Mouse (Mus musculus): ENCODE data around the gene Thada. TPM values are rescaled to one million over a fixed set of nuclear protein-coding genes. Genes with fewer than 3 reads are reported as not detected.
A peak's percentile ranks its signal among the peaks of the same experiment; 100 is the strongest.

Gene Thada
- total and polyA plus RNA-seq, 2 experiments from 2014 or later, result 4.3 to 12.2 TPM

DNA sequence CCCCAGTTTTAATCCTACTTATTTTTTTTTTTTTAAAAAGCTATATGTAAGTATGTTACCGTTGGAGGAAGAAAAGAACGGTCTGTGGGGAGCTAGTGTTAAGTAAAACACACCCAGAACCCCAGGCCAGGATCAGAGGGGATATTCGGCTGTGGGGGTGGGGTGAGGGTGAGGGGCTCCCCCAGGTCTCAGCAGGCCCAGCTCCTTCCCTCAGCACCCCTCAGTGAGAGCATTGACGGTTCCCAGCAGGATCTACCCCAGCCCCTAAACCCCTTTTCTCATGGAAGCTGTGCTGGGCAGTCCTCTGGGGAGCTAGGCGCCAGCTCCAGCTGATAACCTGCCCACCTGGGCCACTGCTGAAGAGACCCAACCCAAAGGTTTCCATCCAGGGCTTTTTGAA lies 316.4 kb downstream of the Thada start:
- H3K36me3 ChIP-seq (ENCODE audit: insufficient read depth, low read length), result no peaks in the 10 kb centered on the region
- H3K4me3 ChIP-seq (ENCODE audit: low read depth, low read length), result no peak overlapping the region
- H3K27ac ChIP-seq (ENCODE audit: low read depth, low read length), result no peak overlapping the region
- H3K27me3 ChIP-seq (ENCODE audit: insufficient read depth, low read length), result 0 out of 2 replicates have a peak, but pooled peaks cover under 1% of the 10 kb centered on the region
- H3K4me1 ChIP-seq (ENCODE audit: insufficient read depth, low read length), result 0 out of 2 replicates have a peak, but pooled peaks cover 3% of the 10 kb centered on the region
- DNase-seq (ENCODE audit: low spot score) (no peak), ATAC-seq (ENCODE audit: low FRiP score) (no peak)
- H3K9me3 ChIP-seq (ENCODE audit: low read length), result no peaks in the 10 kb centered on the region
- 33% methylated on average over 5 of the region's 5 CpGs for WGBS
- H3K4me2 ChIP-seq (ENCODE audit: low read depth, low read length, poor library complexity, severe bottlenecking), result no peak overlapping the region
- no peak overlapping the region for H3K9ac ChIP-seq (replicated peaks; ENCODE audit: low read length, poor library complexity, severe bottlenecking)
- TF ChIP-seq CTCF (IDR thresholded peaks at IDR 0.05), result no peak

- TF ChIP-seq CTCF (IDR thresholded peaks at IDR 0.05), result no peak
- ATAC-seq (ENCODE audit: low FRiP score), result peak; percentile 60
- H3K4me3 ChIP-seq (ENCODE audit: low read depth, low read length), result no peak overlapping the region
- DNase-seq (ENCODE audit: low spot score), result peak; percentile 82
- 0 out of 2 replicates have a peak, but pooled peaks cover 3% of the 10 kb centered on the region for H3K4me1 ChIP-seq (ENCODE audit: insufficient read depth, low read length)
- H3K36me3 ChIP-seq (ENCODE audit: insufficient read depth, low read length), result no peaks in the 10 kb centered on the region
- H3K9ac ChIP-seq (replicated peaks; ENCODE audit: low read length, poor library complexity, severe bottlenecking), result no peak overlapping the region
- H3K9me3 ChIP-seq (ENCODE audit: low read length), result no peaks in the 10 kb centered on the region
- no peak overlapping the region for H3K4me2 ChIP-seq (ENCODE audit: low read depth, low read length, poor library complexity, severe bottlenecking)
- no peaks in the 10 kb centered on the region for H3K27me3 ChIP-seq (ENCODE audit: insufficient read depth, low read length)
- no peak overlapping the region for H3K27ac ChIP-seq (ENCODE audit: low read depth, low read length)
- WGBS, result 38% methylated on average over 11 of the region's 11 CpGs
Observed at GRCm38 (mm10) chr17:84148499-84149484, 317.2 kb downstream of the Thada start.

DNA sequence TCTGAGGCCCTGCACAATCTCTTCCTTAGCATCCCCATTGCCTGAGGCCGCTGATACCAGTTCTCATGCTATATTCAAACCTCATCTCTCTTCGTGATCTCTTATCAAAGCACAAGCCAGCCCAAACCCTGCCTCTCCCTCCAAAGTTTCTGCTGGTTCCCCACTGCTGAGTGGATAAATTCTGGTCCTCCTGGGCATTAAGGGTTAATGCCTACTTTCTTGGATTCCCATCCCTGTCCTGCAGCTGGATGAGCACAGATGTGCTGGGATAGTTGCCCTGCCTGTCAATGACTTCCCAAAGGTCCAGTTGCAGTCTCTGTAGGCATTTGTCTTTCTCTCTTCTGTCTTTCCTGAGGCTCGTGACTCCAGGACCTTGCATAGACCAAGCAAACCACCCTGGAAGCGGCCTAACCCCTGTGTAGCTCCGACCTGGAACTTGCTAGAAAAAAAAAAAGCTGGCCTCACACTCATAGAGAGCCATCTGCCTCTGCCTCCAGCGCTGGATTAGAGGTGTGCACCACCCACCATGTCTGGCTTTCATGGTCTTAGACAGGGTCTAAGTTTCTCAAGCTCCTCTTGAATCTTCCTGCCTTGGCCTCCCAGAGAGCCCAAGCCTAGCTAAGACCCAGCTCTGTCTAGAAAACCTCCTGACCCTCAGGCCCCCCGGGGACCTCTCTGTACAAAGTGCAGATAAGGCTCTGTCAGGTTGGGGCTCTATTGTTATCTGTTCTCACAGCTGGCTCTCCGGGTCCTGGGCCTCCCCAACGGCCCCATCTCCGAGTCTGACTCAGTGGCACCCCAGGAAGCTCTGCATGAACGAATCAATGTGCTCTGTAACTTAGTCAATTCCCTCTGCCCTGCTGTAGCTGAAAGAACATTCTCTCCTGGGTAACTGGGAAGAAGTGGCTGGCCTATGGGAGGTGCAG lies 318.6 kb downstream of the Thada start:
- H3K9me3 ChIP-seq (ENCODE audit: low read length), result no peaks in the 10 kb centered on the region
- ATAC-seq (ENCODE audit: low FRiP score) (no peak), DNase-seq (ENCODE audit: low spot score) (no peak)
- H3K4me1 ChIP-seq (ENCODE audit: insufficient read depth, low read length), result 0 out of 2 replicates have a peak, but pooled peaks cover 3% of the 10 kb centered on the region
- H3K4me2 ChIP-seq (ENCODE audit: low read depth, low read length, poor library complexity, severe bottlenecking), result no peak overlapping the region
- no peak overlapping the region for H3K27ac ChIP-seq (ENCODE audit: low read depth, low read length)
- H3K27me3 ChIP-seq (ENCODE audit: insufficient read depth, low read length), result no peaks in the 10 kb centered on the region
- TF ChIP-seq CTCF (IDR thresholded peaks at IDR 0.05), result no peak
- 58% methylated on average over 11 of the region's 11 CpGs for WGBS
- no peak overlapping the region for H3K9ac ChIP-seq (replicated peaks; ENCODE audit: low read length, poor library complexity, severe bottlenecking)
- H3K36me3 ChIP-seq (ENCODE audit: insufficient read depth, low read length), result no peaks in the 10 kb centered on the region
- no peak overlapping the region for H3K4me3 ChIP-seq (ENCODE audit: low read depth, low read length)

DNA sequence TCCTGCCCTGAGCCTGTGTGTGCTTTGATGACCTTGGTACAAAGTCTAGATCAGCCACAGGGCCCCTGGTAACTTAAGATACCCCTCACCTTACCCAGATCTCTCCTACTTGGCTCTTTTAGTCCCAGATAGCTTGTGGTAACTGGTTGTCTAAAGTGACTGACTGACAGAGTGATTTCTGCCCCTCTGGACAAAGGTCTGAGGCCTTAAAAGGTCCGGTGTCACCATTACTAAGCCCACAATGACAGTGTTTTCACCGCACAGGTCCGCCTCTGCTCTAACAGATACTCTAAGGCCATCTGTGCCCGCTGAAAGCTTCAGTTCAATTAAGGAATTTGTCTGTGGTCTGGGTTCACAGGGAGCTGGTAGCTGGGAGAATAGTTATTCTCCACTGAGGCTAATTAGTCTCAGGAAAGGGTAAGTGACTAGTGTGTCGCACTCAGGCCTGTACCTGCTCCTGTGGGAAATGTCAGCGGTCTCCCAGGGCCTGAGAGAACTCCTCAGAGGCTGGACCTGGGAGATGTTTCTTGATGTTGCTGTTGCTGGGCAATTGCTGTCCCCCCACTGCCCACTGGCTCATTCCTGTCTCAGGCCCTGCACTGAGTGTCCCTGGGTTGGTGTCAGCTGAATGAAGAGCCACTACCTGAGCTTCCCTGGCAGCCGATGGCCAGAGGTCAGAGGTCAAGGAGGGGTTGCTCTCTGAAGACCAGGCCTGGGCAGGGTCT lies 319.4 kb downstream of the Thada start:
- DNase-seq (ENCODE audit: low spot score), result no peak
- Histone ChIP-seq H3K4me3 (ENCODE audit: low read depth, low read length) (no peak overlapping the region), H3K9me3 (ENCODE audit: low read length) (no peaks in the 10 kb centered on the region), H3K27me3 (ENCODE audit: insufficient read depth, low read length) (no peaks in the 10 kb centered on the region), H3K4me1 (ENCODE audit: insufficient read depth, low read length) (0 out of 2 replicates have a peak, but pooled peaks cover 3% of the 10 kb centered on the region), H3K9ac (replicated peaks; ENCODE audit: low read length, poor library complexity, severe bottlenecking) (no peak overlapping the region), H3K27ac (ENCODE audit: low read depth, low read length) (no peak overlapping the region), H3K4me2 (ENCODE audit: low read depth, low read length, poor library complexity, severe bottlenecking) (no peak overlapping the region), H3K36me3 (ENCODE audit: insufficient read depth, low read length) (no peaks in the 10 kb centered on the region)
- TF ChIP-seq CTCF (IDR thresholded peaks at IDR 0.05), result no peak
- WGBS, result 60% methylated on average over 7 of the region's 7 CpGs
- no peak for ATAC-seq (ENCODE audit: low FRiP score)

DNA sequence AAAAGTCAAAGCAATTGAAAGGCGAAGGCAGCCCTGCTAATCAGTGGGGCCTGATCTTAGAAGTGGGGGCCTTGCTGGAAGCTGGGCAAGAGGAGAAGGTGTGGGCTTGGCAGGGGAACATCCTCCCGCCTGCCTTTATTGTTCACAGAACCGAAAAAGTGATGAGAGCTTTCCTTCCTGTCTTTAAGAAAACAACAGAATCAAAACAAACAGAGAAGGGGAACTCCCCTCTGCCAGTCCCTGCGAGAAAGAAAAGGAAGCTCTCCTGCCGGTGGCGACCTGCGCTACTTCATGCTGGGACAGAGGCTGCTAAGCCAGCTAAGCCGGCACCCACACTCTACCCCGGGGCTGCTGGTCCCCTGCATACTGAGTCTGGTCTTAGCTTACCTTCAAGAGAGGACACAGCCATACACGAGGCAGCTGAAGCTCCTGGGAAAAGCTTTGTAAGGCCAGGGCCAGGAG lies 320.1 kb downstream of the Thada start:
- no peak for ATAC-seq (ENCODE audit: low FRiP score)
- WGBS, result 22% methylated on average over 10 of the region's 10 CpGs

More for the DNA sequence above, 320.1 kb downstream of the Thada start:
- H3K4me3 ChIP-seq (ENCODE audit: low read depth, low read length), result no peak overlapping the region
- H3K9ac ChIP-seq (replicated peaks; ENCODE audit: low read length, poor library complexity, severe bottlenecking), result no peak overlapping the region
- no peak overlapping the region for H3K27ac ChIP-seq (ENCODE audit: low read depth, low read length)
- no peak for DNase-seq (ENCODE audit: low spot score)
- no peaks in the 10 kb centered on the region for H3K9me3 ChIP-seq (ENCODE audit: low read length)
- TF ChIP-seq CTCF (IDR thresholded peaks at IDR 0.05), result no peak
- no peaks in the 10 kb centered on the region for H3K27me3 ChIP-seq (ENCODE audit: insufficient read depth, low read length)
- no peaks in the 10 kb centered on the region for H3K36me3 ChIP-seq (ENCODE audit: insufficient read depth, low read length)
- H3K4me2 ChIP-seq (ENCODE audit: low read depth, low read length, poor library complexity, severe bottlenecking), result no peak overlapping the region
- 0 out of 2 replicates have a peak, but pooled peaks cover 3% of the 10 kb centered on the region for H3K4me1 ChIP-seq (ENCODE audit: insufficient read depth, low read length)

Data from midbrain, postnatal 0 days (tissue).